Mouse (Mus musculus) cerebellum, postnatal 10 days (tissue): ENCODE data around the gene Iqgap1.
A peak's percentile ranks its signal among the peaks of the same experiment; 100 is the strongest.
"Not testable (repeated sequence)": the region's sequence is repeated elsewhere in the genome, so short reads cannot be mapped to it uniquely, and the experiment has no call there.

Experiments
- DNase-seq, 2 experiments: peaks; one replicate each; pipeline ENCODE4 v3.0.0; 2021; ENCODE audit warnings: mixed read lengths in 2 of 2

Iqgap1 gene

DNA sequence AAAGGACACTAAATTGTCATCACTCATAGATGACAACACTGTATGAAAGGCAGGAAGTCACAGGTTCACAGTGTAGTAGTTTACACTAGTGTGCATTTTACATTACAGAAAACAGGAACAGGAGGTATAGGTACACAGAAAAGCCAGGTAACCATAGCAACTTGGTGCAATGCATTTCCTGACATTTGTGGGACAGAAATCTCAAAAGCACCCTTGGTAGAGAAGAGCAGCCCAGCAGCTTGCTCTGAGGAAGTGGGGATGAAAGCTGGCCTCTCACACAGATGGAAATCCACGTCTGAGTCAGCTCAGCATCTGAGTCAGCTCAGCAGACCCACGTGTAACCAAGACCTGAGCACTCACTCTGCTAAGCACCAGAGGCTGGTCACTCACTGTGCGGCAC is 59.7 kb downstream of the Iqgap1 start:
- peak in 1 of 2 experiments; percentile 30 for DNase-seq

DNA sequence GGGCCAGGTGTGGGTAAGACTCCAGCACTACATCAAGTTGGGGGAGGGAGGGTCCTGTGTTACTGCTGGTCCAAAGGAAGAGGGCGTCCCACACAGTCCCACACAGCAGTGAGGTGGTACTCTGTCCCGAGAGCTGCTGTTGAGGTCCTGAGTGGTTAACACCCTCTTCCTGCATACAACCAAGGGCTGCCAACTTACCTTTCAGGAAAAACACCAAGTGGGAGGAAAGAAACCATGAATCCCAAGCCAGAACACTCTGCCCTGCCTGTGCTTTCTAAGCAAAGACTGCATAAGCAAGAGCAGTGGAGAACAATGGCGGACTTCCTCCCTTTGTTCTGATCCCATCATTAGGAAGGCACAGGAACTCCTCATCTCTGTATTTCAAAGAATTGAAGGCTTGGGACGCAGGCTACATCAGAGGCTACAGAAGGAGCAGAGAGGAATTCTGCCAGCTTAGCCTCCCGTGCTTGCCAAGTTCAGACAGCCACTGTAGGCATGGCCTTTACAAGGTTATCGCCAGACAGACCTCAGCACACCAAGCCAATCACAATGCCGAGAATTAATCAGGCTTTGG is 61.8 kb downstream of the Iqgap1 start:
- peak; percentile 87 to 90 for DNase-seq

DNA sequence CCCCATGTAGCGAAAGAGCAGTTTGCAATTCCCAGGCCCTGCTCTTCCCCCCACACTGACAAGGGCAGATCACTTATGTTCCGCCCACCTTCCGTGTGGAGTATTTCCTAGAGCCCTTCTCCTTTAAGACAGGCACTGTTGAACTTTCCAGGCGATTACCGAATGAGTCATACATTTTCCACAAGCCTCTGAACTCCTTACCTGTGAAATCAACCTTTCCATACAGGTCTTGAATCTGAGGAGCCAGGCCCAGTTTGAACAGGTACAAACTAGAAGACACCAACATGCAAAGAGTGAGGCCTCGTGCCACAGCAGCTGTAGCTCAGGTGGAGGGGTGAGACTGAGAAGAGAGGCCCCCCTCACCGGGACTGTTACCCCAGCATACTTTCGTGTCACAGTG is 63.5 kb downstream of the Iqgap1 start:
- no peak for DNase-seq

DNA sequence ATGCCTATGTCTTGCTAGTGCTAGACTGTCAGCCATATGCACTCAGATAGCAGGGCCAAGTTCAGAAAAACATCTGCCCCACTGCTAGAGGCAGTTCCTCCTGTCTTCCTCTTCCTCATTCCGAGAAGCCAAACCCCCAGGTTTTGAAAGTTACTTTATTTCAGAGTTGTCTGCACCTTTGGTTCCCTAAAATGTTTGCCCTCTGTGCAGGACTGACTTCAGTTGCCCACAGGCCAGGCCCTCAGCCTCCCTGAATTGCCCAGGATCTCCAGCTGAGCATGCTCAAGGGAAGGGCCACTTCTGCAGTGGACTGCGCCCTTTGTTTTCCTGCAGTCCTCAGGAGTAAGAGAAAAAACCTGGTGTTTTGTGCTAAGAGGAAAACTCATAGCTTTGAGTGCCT is 71.7 kb downstream of the Iqgap1 start:
- no peak for DNase-seq

DNA sequence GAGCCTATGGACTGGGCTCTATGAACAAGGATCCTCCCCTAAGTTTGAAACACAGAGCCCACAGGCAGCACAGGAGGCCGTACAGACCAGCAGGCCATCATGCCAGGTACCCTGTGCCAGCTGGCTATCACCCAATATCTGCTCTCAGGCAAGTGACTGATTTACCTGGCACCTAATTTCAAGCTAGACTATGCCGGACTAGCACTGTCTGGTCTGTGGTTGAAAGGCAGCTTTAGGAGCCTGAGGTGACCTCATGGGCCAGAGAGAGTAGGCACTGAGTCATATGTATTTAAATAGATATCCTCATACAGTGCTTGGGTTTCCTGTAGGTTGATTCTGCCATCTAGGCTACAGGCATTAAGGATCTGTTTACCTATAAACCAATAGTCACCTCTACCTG is 72.2 kb downstream of the Iqgap1 start:
- peak; percentile 78 to 82 for DNase-seq

DNA sequence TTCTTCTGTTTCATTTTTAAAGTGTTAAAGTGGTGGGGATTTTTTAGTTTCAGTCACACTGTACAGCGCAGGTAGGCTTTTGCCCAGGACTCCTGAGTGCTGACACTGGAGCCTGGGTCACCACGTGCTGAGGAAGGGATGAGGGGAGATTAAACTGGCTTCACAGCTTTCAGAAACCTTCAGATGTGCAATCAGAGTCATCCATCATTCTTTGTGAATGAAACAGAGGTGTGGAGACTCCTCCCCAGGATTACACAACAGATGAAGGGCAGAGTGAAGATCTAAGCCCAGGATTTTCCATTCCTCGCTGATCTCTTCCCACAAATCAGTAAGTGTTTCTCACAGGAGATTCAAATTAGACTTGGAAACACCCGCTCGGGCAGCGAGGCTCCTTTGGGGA is 76.2 kb downstream of the Iqgap1 start:
- no peak for DNase-seq

DNA sequence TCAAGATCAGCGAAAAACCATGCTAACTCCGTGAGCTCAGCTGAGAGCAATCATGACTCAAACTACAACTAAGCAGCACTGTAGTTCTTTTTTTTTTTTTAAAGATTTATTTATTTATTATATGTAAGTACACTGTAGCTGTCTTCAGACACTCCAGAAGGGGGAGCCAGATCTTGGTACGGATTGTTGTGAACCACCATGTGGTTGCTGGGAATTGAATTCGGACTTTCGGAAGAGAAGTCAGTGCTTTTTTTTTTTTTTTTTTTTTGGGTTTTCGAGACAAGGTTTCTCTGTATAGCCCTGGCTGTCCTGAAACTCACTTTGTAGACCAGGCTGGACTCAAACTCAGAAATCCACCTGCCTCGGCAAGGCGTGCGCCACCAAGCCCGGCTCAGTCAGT is 76.7 kb downstream of the Iqgap1 start:
- DNase-seq = not testable (repeated sequence)

DNA sequence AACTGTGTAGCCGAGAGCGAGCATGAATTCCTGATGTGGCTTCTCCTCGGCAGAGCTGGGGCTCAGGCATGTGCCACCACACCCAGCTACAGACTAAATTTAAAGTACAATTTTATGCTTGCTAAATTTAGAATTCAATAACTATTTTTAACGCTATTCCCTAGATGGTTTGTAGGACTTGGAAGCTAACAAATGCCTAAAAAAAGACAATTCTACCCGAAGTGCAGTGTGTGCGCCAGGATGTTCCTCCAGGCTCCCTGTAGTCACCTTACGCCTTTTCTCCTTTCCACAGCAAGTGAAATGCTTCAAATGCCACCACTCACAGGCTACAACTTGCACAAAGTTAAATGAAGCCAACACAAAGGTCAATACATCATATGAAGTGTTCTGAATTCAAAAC is 78.4 kb downstream of the Iqgap1 start:
- DNase-seq = no peak

DNA sequence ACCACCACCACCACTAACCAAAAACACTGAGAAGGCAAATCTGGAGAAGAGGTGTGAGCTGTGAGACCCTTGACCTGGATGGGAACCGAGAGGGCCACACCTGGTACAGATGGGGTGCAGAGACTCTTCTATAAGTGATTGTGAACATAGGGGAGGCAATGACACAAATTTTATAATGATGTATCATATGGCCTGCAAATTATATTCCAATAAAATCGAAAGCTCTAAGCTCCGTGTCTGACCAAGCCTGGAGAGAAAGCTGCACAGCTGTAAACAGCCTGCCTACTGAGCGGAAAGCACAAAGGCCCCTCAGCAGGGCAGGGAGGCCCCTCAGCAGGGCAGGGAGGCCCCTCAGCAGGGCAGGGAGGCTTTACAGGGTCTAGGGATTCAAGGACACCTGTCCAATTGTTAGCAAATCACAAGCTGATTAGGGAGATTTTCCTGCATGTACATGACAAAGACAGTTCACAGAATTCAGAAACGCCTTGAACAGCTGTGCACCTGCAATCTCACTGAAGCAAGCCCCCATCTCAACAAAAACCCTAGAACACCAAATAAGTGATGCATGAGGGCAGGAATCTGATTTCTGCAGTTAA is 79.5 kb downstream of the Iqgap1 start:
- DNase-seq = no peak

DNA sequence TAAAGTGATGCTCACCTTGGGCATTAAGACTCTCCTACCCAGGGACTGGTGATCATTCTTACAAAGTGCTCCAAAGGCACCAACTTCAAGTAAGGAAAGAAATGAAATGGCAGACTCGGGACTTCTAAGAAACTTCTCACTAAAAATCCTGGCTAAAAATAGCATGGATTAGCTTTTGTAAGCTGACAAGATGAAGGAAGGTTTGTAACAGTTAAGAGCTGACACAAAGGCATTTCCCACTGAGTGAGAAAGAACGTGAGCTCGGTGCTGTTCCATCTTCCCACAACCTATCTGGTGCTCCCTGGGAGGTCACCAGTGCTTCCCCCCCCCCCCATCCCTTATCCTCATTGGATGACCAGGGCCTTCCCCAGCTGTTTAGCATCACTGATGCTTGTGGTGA is 80.0 kb downstream of the Iqgap1 start:
- DNase-seq = no peak

DNA sequence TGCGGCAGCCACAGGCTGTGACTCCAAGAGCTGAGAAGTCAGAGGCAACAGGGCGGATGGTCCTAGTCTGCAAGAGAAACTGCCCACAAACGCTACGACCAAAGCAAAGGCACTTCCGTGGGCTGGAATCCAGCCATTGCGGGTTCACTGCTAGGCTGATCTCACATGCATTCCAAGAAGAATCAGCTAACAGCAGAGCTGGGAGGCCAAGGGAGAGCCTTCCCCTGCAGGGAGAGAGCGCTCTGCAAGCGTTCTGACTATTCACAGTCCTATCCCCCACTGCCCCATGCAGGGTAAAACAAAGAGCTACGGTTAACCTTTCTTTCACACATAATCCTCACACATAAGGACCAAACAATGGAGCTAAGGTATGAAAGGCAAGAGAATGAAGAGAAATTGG is 80.5 kb downstream of the Iqgap1 start:
- DNase-seq = peak in 1 of 2 experiments; percentile 16

DNA sequence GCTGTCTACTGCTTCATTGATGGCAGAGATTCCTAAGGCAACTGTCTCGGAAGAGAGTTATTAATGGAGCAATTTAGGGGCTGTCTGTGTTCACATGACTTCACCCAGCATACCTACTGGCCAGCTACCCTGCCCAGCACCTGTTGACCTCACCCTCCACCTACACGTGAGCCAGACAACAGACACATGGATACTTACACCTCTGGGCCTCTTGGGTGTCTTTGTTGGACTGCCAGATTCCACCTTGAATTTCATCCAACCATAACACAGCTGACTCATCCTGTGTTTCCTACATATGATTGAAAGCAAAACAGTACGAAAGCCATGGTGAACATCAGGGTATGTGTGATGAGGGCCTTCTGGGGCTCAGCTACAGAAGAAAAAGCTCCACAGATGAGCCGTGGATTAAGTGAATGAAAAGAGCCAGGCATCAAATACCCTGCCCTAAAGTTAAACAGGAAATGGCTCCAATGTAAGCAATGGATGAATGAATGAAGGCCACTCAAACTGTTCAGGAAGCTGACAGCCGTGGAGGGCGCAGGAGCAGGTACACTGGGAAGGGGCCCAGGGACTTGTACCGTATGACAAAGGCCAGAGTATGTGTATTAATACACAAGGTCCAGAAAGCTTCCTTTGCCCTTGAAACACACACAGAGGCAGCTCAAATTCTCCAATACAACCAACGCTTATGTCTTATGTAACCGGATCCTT is 81.7 kb downstream of the Iqgap1 start:
- no peak for DNase-seq

DNA sequence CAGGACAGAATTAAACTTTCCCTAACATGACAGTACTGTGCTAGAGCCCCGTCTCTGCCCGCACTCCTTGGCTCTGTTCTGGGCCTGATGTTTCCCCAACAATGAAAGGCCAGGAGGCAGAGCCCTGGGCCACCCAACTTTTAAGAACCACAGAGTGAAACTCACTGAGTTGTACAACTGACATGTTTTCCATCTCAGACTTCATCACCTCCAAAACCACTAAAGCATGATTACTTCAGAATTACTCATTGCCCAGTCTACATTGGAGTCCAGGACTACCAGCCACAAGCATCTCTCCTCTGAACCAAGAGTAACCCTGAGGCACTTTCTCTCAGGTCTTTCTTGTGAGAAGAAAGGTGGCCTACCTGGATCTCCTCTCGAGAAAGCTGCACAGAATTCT is 83.1 kb downstream of the Iqgap1 start:
- DNase-seq = no peak

DNA sequence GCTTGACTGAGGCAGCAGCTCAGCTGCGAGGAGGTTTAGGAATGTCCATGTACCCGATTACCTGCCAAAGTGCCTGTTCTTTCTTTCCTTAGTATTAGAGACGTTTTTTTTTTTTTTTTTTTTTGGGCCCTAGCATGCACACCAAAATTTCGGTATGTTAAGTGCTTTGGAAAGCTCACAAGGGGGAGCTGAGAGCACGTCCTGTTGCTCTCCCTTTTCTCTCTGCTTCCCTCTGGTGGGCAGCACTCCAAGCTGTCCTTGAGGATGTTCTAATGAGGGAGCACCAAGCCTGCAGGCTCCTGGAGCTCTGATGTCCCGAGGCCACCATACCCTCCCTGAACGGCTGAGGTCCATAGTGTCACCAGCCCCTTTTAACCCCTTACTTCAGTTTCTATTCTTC is 84.8 kb downstream of the Iqgap1 start:
- peak; percentile 89 to 90 for DNase-seq

DNA sequence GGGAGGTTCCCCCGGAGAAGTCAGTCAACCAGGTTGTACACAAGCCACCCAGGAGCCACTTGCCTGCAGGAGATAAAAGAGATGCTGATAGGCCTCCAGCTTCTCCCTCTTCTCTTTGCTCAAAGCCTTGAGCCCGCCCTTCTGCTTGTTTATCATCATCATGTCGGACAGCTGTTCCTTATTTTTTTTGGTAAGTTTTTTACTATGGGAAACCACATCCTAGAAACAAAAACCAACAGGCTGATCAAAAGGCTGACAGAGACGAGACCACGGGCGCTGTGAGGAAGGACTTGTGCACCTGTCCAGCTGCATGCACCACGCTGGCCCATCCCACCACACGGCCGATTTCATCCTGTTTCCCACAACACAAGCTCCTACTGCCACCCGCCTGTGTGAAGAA is 89.6 kb downstream of the Iqgap1 start:
- DNase-seq = no peak

DNA sequence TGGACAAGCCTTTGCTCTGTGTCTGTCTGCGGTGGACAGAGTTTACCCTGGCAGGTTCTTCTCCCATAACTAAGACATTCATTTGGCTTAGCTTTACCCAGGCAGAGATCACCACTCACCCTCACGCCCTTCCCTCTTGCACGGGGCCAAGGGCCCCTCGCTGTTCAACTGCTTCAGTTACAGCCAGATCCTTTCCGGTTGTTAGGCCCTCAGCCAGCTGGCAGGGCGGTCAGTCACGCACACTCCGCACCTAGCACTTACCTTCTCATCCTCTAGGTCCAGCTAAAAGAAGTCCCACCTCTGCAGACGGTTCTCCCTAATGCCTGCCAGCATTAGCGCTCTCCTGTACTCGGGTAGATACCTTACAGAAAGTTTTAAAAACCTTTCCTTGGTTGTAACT is 92.8 kb downstream of the Iqgap1 start:
- DNase-seq = peak; percentile 36 to 53

DNA sequence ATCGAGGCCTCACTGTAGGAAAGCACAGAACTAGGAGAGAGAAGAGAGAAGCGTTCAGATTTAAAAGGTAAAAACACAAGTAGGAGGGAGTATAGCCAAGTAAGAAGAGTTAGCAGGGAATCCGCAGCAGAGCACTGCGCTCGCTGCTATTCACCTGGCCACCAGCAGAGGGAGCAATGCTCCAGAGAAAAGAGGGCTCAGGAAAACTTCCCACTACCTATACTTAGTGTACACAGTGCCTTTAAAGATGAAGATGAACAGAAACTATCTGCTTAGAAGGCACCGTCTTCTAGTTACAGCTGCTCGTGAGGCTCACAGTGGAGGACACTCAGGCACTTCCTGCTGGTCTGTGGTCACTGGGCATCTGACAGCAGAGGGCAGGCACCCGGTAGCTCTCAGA is 96.1 kb downstream of the Iqgap1 start:
- DNase-seq = peak; percentile 87 to 89

DNA sequence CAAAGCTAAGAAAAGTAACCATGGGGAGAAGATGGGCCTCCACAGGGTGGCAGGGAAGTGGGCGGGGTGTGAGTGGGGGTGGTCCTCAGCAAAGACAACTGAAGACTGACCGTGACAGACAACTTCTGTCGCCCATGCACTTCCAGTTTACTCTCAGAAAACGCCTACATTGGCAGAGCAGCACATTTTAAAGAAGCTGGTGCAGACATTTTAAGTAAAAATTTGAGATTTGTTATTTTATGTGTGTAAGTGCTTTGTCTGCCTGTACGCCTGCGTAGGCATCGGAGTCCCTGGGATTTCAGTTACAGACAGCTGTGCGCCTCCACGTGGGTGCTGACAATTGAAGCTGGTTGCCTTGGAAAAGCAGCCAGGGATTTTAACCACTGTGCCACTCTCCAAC is 104.7 kb downstream of the Iqgap1 start:
- DNase-seq = no peak

DNA sequence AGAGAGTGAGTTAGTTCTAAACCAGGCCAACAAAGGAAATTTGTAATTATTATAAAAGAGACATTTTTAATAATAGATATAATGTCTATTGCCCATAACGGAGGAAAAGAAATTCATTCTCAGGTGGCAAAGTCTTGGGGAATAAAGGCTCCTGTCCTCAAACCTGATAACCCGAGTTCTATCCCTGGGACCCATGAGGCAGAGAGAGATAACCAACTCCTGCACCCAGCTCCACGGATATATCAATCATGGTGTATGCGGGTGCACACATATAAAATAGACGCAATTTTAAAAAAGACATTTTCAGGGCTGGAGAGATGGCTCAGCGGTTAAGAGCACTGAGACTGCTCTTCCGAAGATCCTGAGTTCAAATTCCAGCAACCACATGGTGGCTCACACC is 106.2 kb downstream of the Iqgap1 start:
- DNase-seq = no peak

DNA sequence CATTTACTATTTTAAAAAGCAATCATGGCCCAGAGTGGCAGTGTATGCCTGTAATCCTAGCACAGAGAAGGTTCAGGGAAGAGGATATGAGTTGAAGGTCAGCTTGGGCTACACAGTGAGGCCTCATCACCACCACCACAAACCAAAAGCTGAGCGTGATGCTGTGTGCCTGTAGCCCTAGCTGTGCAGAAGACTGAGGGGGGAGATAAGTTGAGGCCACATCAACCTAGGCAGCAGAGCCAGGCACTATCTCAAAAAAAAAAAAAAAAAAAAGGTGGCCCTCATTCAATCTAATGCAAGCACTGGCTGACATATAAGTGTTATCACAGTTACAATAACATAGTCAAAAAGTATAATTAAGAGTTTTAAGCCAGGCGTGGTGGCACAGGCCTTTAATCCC is 106.7 kb downstream of the Iqgap1 start:
- no peak for DNase-seq

DNA sequence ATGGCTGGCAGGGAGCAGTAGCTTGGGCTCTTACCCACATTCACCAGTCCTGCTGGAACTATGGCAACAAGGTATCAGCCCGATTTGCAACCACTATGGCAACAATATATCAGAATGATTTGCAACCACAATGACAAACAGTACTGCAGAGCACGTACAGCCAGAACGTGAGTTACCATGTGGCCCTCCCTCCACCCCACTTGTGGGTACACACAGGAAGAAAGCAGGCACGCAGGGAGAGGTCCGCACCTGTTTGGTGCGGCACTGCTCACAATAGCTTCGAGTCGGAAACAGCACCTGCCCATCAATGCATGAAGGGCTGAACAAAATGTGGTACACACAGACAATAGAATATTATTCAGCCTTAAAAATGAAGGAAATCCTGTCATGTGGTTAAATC is 107.3 kb downstream of the Iqgap1 start:
- no peak for DNase-seq

DNA sequence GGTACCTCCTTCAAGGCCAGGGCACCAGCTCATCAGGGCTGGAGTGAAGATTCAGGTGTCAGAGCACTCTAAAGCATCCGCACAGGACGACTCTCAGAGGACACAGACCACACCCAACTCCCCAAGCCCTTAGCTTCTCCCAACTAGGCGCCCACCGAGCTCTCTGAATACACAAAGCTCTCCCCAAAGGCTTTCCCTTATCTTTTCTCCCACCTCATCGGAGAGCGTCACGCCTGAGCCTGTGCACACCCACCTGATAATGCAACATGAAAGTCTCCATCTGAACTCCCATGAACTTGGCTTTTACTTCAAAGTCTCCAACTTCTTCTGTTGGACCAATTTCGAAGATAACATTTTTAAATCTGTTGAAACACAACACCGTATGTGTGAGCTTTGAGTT is 109.0 kb downstream of the Iqgap1 start:
- DNase-seq = no peak

DNA sequence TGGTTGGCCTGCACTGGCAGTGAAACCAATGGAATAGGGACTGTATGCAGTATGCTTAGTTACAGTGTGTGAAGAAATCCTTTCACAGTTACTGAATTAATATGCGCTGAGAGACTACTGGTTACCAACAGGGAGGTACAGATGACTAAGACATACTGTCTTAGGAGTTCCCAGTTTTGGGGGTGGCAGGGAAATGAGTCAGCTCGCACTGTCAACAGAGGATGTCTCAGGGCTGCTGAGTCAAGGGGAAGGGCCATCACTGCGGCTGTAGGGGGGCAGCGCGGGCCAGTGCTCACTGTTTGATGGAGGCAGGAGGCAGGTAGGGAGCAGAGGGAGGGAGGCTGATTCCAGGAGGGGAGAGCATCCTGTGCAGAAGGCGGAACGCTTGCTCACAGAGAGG is 110.5 kb downstream of the Iqgap1 start:
- no peak for DNase-seq

DNA sequence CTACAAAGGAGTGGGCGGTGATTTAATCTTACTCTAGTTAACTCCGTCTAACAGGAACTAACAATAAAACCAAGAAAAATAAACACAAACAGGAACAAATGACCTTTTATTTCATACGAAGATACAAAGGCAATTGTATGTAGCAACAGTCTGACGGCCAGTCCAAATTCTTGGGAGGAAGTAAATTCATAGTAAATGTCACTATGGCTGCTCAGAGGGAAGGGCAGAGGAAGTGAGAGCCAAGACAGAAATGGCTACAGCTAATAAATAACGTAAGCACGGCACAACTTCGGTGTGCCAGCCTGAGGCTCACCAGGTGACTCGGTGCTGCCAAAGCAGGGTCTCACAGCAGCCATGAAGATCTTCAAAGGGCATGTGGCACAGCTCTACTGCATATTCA is 114.3 kb downstream of the Iqgap1 start:
- DNase-seq = no peak

DNA sequence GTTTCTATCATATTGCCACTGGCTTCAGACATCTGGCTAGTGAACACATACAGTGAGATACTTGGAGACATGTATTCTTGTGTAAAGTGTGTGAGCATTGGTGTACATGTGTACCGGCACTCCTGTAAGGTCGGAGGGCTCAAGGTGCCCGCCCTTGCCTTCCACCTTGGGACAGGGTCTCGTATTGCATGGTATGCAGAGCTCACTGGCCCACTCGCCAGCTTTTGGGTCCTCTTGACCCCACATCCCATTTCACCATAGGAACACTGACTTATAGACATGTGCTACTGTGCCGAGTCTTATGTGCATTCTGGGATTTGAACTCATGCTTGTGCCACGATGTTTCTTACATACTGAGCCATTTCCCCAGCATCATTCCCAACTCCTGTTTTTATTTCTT is 115.4 kb downstream of the Iqgap1 start:
- DNase-seq = no peak
